Mouse (Mus musculus): Measurements from ENCODE around the gene Ell2. TPM values are rescaled to one million over a fixed set of nuclear protein-coding genes. Genes with fewer than 3 reads are reported as not detected.
A peak's percentile ranks its signal among the peaks of the same experiment; 100 is the strongest.

The Ell2 gene
- polyA plus RNA-seq, 1 experiment from 2014 or later = 0.79 TPM

GRCm38 (mm10) chr13:75750785-75751184 lies 44.2 kb downstream of the Ell2 start:
- Histone ChIP-seq H3K4me2 (ENCODE audit: low read length) (no peak overlapping the region), H3K9me3 (replicated peaks; ENCODE audit: control insufficient read depth, low read length) (no peaks in the 10 kb centered on the region), H3K4me1 (ENCODE audit: control insufficient read depth, insufficient read depth, low read length) (no peaks in the 10 kb centered on the region), H3K27me3 (replicated peaks; ENCODE audit: control insufficient read depth, insufficient read depth, low read length) (no peaks in the 10 kb centered on the region), H3K4me3 (ENCODE audit: low read depth, low read length) (no peak overlapping the region), H3K27ac (ENCODE audit: low read depth, low read length) (no peak overlapping the region), H3K9ac (ENCODE audit: low read length) (no peak overlapping the region), H3K36me3 (ENCODE audit: control insufficient read depth, insufficient read depth, low read length) (no peaks in the 10 kb centered on the region)
- DNase-seq (ENCODE audit: low spot score) = no peak
- no peak for ATAC-seq
- 59% methylated on average over 2 of the region's 2 CpGs for WGBS

DNA sequence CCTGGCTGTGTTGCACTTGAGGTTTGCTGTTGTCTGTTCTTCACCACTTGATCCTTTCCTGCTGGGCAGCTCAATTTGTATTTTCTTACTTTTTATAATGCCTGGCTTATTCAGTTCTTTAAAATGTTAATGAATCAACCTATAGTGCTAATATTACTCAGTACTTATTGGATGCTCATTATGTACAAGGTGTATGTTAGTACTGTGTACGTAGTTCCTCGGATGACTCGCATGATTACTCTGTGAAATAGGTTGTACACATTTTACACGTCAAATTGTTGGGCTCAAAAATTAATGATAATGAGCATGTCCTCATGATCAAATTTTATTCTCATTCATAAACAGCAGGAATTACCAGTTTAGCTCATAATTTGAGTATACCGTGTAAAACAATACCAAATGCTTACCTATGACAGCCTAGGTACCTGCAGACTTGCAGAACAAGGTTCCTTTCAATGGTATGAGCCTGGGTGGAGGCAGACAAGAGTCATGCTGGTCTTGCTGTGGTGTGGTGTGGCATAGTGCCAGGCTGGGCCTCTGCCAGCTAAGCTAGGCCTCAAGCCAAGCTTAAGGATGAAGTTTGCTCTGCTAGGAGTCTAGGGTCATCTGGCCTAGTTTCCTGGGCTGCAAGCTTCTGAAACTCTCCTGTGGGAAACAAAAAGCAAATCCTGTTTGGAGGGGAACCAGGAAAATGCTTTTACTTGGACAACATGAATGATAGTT lies 45.8 kb downstream of the Ell2 start:
- Histone ChIP-seq H3K36me3 (ENCODE audit: control insufficient read depth, insufficient read depth, low read length) (no peaks in the 10 kb centered on the region), H3K4me3 (ENCODE audit: low read depth, low read length) (no peak overlapping the region), H3K4me2 (ENCODE audit: low read length) (no peak overlapping the region), H3K9me3 (replicated peaks; ENCODE audit: control insufficient read depth, low read length) (no peaks in the 10 kb centered on the region), H3K27ac (ENCODE audit: low read depth, low read length) (no peak overlapping the region), H3K9ac (ENCODE audit: low read length) (no peak overlapping the region), H3K27me3 (replicated peaks; ENCODE audit: control insufficient read depth, insufficient read depth, low read length) (no peaks in the 10 kb centered on the region), H3K4me1 (ENCODE audit: control insufficient read depth, insufficient read depth, low read length) (no peaks in the 10 kb centered on the region)
- 0 out of 2 replicates have a peak, but pooled peaks have one; percentile 20 for ATAC-seq
- 88% methylated on average over 5 of the region's 5 CpGs for WGBS
- no peak for DNase-seq (ENCODE audit: low spot score)

DNA sequence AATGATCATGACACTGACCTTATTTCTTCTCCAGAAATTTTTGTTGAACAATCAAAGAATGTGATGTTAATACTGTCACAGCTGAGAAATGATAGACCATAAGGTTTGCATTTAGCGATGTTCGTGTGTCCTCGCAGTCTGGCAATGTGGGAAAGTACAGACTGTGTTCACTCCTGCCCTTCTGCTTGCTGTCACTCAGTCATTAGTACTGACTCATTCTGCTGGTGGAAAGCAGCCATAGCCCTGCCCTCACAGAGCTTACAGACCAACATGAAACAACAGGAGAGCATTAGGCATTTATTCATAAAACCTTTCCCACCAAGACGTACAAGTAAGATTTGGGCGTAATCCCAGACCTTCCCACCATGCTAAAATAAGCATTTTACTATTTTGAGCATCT lies 47.8 kb downstream of the Ell2 start:
- DNase-seq (ENCODE audit: low spot score) (peak; percentile 16), ATAC-seq (peak; percentile 72; the same call in 1 of the 2 replicates)
- Histone ChIP-seq H3K9ac (ENCODE audit: low read length) (no peak overlapping the region), H3K27ac (ENCODE audit: low read depth, low read length) (no peak overlapping the region), H3K36me3 (ENCODE audit: control insufficient read depth, insufficient read depth, low read length) (no peaks in the 10 kb centered on the region), H3K4me2 (ENCODE audit: low read length) (no peak overlapping the region), H3K27me3 (replicated peaks; ENCODE audit: control insufficient read depth, insufficient read depth, low read length) (no peaks in the 10 kb centered on the region), H3K4me1 (ENCODE audit: control insufficient read depth, insufficient read depth, low read length) (no peaks in the 10 kb centered on the region), H3K4me3 (ENCODE audit: low read depth, low read length) (no peak overlapping the region), H3K9me3 (replicated peaks; ENCODE audit: control insufficient read depth, low read length) (no peaks in the 10 kb centered on the region)
- 82% methylated on average over 5 of the region's 5 CpGs for WGBS

DNA sequence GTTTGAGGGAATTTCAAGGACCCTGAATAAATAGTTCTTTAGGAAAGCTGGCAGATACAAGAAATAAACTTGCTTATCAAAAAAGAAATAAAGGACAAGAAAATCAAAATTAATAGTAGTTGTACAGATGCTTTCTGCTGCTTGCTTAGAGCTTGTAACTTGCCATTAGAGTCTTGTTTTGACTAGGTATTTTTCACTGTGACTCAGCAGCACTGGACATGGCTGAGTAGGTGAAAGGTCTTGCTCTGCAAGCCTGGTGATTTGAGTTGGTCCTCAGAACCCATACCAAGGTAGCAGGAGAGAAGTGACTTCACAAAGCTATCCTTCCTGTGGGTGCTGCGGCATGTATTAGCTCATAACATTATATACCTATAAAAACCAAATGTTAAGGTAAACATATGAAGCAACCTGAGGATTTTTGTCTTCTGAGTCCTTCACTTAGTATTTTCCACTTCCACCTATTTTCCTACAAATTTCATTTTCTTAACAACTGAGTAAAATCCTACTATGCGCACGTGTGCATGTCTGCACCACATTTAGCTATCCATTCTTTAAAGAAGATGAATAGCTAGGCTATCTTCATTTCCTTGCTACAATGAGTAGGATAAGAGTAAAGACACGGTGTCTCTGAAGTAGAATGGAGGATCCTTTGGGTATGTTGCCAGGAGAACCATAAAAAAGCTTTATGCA lies 54.4 kb downstream of the Ell2 start:
- no peak overlapping the region for H3K27ac ChIP-seq (ENCODE audit: low read depth, low read length)
- H3K9ac ChIP-seq (ENCODE audit: low read length) = no peak overlapping the region
- 0 out of 2 replicates have a peak, but pooled peaks cover 3% of the 10 kb centered on the region for H3K4me1 ChIP-seq (ENCODE audit: control insufficient read depth, insufficient read depth, low read length)
- H3K36me3 ChIP-seq (ENCODE audit: control insufficient read depth, insufficient read depth, low read length) = no peaks in the 10 kb centered on the region
- ATAC-seq = no peak
- no peaks in the 10 kb centered on the region for H3K9me3 ChIP-seq (replicated peaks; ENCODE audit: control insufficient read depth, low read length)
- H3K27me3 ChIP-seq (replicated peaks; ENCODE audit: control insufficient read depth, insufficient read depth, low read length) = no peaks in the 10 kb centered on the region
- 94% methylated on average over 4 of the region's 4 CpGs for WGBS
- no peak for DNase-seq (ENCODE audit: low spot score)
- no peak overlapping the region for H3K4me3 ChIP-seq (ENCODE audit: low read depth, low read length)
- no peak overlapping the region for H3K4me2 ChIP-seq (ENCODE audit: low read length)

- no peak for DNase-seq (ENCODE audit: low spot score)
These were observed 56.2 kb downstream of the Ell2 start for GRCm38 (mm10) chr13:75762759-75763158.

GRCm38 (mm10) chr13:75763280-75763679 lies 56.7 kb downstream of the Ell2 start:
- H3K9ac ChIP-seq (ENCODE audit: low read length) = no peak overlapping the region
- H3K4me2 ChIP-seq (ENCODE audit: low read length) = no peak overlapping the region
- H3K4me3 ChIP-seq (ENCODE audit: low read depth, low read length) = no peak overlapping the region
- H3K4me1 ChIP-seq (ENCODE audit: control insufficient read depth, insufficient read depth, low read length) = 0 out of 2 replicates have a peak, but pooled peaks cover 3% of the 10 kb centered on the region
- H3K36me3 ChIP-seq (ENCODE audit: control insufficient read depth, insufficient read depth, low read length) = no peaks in the 10 kb centered on the region
- H3K9me3 ChIP-seq (replicated peaks; ENCODE audit: control insufficient read depth, low read length) = no peaks in the 10 kb centered on the region
- 48% methylated on average over 3 of the region's 3 CpGs for WGBS
- H3K27ac ChIP-seq (ENCODE audit: low read depth, low read length) = no peak overlapping the region
- DNase-seq (ENCODE audit: low spot score) (no peak), ATAC-seq (no peak)
- H3K27me3 ChIP-seq (replicated peaks; ENCODE audit: control insufficient read depth, insufficient read depth, low read length) = no peaks in the 10 kb centered on the region

More at GRCm38 (mm10) chr13:75762759-75763158, 56.2 kb downstream of the Ell2 start:
- Histone ChIP-seq H3K9ac (ENCODE audit: low read length) (no peak overlapping the region), H3K9me3 (replicated peaks; ENCODE audit: control insufficient read depth, low read length) (no peaks in the 10 kb centered on the region), H3K27ac (ENCODE audit: low read depth, low read length) (no peak overlapping the region), H3K4me2 (ENCODE audit: low read length) (no peak overlapping the region), H3K4me1 (ENCODE audit: control insufficient read depth, insufficient read depth, low read length) (0 out of 2 replicates have a peak, but pooled peaks cover 3% of the 10 kb centered on the region), H3K27me3 (replicated peaks; ENCODE audit: control insufficient read depth, insufficient read depth, low read length) (no peaks in the 10 kb centered on the region), H3K4me3 (ENCODE audit: low read depth, low read length) (no peak overlapping the region), H3K36me3 (ENCODE audit: control insufficient read depth, insufficient read depth, low read length) (no peaks in the 10 kb centered on the region)
- no peak for ATAC-seq
- WGBS = 91% methylated on average over 4 of the region's 4 CpGs

- no peak overlapping the region for H3K27ac ChIP-seq (ENCODE audit: low read depth, low read length)
- DNase-seq (ENCODE audit: low spot score) (no peak), ATAC-seq (no peak)
- WGBS = 19% methylated on average over 1 of the region's 1 CpGs
- no peaks in the 10 kb centered on the region for H3K27me3 ChIP-seq (replicated peaks; ENCODE audit: control insufficient read depth, insufficient read depth, low read length)
- H3K4me3 ChIP-seq (ENCODE audit: low read depth, low read length) = no peak overlapping the region
- H3K4me2 ChIP-seq (ENCODE audit: low read length) = no peak overlapping the region
- no peaks in the 10 kb centered on the region for H3K9me3 ChIP-seq (replicated peaks; ENCODE audit: control insufficient read depth, low read length)
- H3K9ac ChIP-seq (ENCODE audit: low read length) = no peak overlapping the region
- H3K36me3 ChIP-seq (ENCODE audit: control insufficient read depth, insufficient read depth, low read length) = no peaks in the 10 kb centered on the region
- 0 out of 2 replicates have a peak, but pooled peaks cover 3% of the 10 kb centered on the region for H3K4me1 ChIP-seq (ENCODE audit: control insufficient read depth, insufficient read depth, low read length)
These were observed 59.2 kb downstream of the Ell2 start for GRCm38 (mm10) chr13:75765742-75766141.

DNA sequence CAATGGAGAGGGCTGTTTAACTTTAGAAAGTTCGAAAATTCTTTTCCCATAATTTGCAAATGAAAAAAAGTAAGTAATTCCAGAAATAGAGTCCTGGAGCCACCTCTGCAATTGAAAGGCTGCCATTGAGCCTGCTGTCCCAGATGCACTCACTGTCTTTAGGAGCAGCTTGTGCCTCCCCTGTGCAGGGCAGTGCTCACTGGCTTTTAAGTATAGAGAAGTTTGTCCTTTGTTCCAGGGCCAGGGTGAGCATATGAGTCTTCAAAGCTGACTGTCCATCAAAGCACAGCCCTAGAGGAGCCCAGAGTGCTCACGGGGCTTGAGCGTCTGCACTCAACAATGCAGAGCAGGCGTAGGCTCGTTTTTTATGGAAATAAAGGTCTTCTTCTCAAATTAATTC lies 59.7 kb downstream of the Ell2 start:
- H3K27ac ChIP-seq (ENCODE audit: low read depth, low read length) = no peak overlapping the region
- no peak overlapping the region for H3K9ac ChIP-seq (ENCODE audit: low read length)
- no peaks in the 10 kb centered on the region for H3K36me3 ChIP-seq (ENCODE audit: control insufficient read depth, insufficient read depth, low read length)
- H3K4me2 ChIP-seq (ENCODE audit: low read length) = no peak overlapping the region
- WGBS = 12% methylated on average over 5 of the region's 5 CpGs
- H3K9me3 ChIP-seq (replicated peaks; ENCODE audit: control insufficient read depth, low read length) = no peaks in the 10 kb centered on the region
- H3K4me1 ChIP-seq (ENCODE audit: control insufficient read depth, insufficient read depth, low read length) = 0 out of 2 replicates have a peak, but pooled peaks cover 3% of the 10 kb centered on the region
- H3K27me3 ChIP-seq (replicated peaks; ENCODE audit: control insufficient read depth, insufficient read depth, low read length) = no peaks in the 10 kb centered on the region
- H3K4me3 ChIP-seq (ENCODE audit: low read depth, low read length) = no peak overlapping the region
- DNase-seq (ENCODE audit: low spot score) (no peak), ATAC-seq (0 out of 2 replicates have a peak, but pooled peaks have one; percentile 26)

- H3K4me1 ChIP-seq (ENCODE audit: control insufficient read depth, insufficient read depth, low read length) = 0 out of 2 replicates have a peak, but pooled peaks cover 3% of the 10 kb centered on the region
- no peaks in the 10 kb centered on the region for H3K9me3 ChIP-seq (replicated peaks; ENCODE audit: control insufficient read depth, low read length)
- WGBS = 63% methylated on average over 2 of the region's 2 CpGs
- DNase-seq (ENCODE audit: low spot score) (no peak), ATAC-seq (no peak)
- no peaks in the 10 kb centered on the region for H3K36me3 ChIP-seq (ENCODE audit: control insufficient read depth, insufficient read depth, low read length)
- no peak overlapping the region for H3K4me2 ChIP-seq (ENCODE audit: low read length)
- no peaks in the 10 kb centered on the region for H3K27me3 ChIP-seq (replicated peaks; ENCODE audit: control insufficient read depth, insufficient read depth, low read length)
- H3K27ac ChIP-seq (ENCODE audit: low read depth, low read length) = no peak overlapping the region
- no peak overlapping the region for H3K9ac ChIP-seq (ENCODE audit: low read length)
- no peak overlapping the region for H3K4me3 ChIP-seq (ENCODE audit: low read depth, low read length)
These were observed 60.4 kb downstream of the Ell2 start for GRCm38 (mm10) chr13:75766967-75767366.
